Mouse (Mus musculus) forebrain, embryonic 16.5 days (tissue): ENCODE measurements around the gene Wfdc6b. TPM values are rescaled to one million over a fixed set of nuclear protein-coding genes. Genes with fewer than 3 reads are reported as not detected.
"Not testable (repeated sequence)": the region's sequence is repeated elsewhere in the genome, so short reads cannot be mapped to it uniquely, and the experiment has no call there.

ENCODE experiments used
- ATAC-seq: fragments of 200-750 bp; cut with Nextera tagmentation; 2 replicates; pipeline ENCODE4 v1.8.0; 2017; ENCODE audit warnings: mild to moderate bottlenecking, moderate library complexity
- H3K27ac ChIP-seq: fragments of 300-500 bp; sonication (generic); 2 replicates; pipeline ENCODE4 v1.5.1; 2014; ENCODE audit warnings: low read length, control low read depth
- H3K27me3 ChIP-seq: fragments of 300-500 bp; sonication (generic); replicated peaks from 2 replicates; pipeline ENCODE4 v1.6.1; 2014; ENCODE audit warnings: low read length; ENCODE audit not compliant: control insufficient read depth, insufficient read depth
- H3K36me3 ChIP-seq: fragments of 300-500 bp; sonication (generic); 2 replicates; pipeline ENCODE4 v1.6.1; 2014; ENCODE audit not compliant: control insufficient read depth, insufficient read depth
- H3K4me1 ChIP-seq: fragments of 300-500 bp; sonication (generic); replicated peaks from 2 replicates; pipeline ENCODE4 v1.6.1; 2014; ENCODE audit warnings: low read length; ENCODE audit not compliant: control insufficient read depth, insufficient read depth
- H3K4me2 ChIP-seq: fragments of 300-500 bp; sonication (generic); 2 replicates; pipeline ENCODE4 v1.6.1; 2014; ENCODE audit warnings: mild to moderate bottlenecking, low read length, control low read depth
- H3K4me3 ChIP-seq: fragments of 300-500 bp; sonication (generic); replicated peaks from 2 replicates; pipeline ENCODE4 v1.5.1; 2014; ENCODE audit warnings: mild to moderate bottlenecking, low read length, control low read depth
- H3K9ac ChIP-seq: fragments of 300-500 bp; sonication (generic); replicated peaks from 2 replicates; pipeline ENCODE4 v1.6.1; 2014; ENCODE audit warnings: low read depth, low read length, control low read depth
- H3K9me3 ChIP-seq: fragments of 300-500 bp; sonication (generic); 2 replicates; pipeline ENCODE4 v1.6.1; 2016; ENCODE audit warnings: low read length; ENCODE audit not compliant: control insufficient read depth
- WGBS: fragments of 180-500 bp; shearing (Covaris S2); extraction: QIAGEN DNeasy Blood & Tissue Kit; methylation state at CpG from one replicate; pipeline ENCODE4 v1.1.7; 2014; 5-methylcytosine and 5-hydroxymethylcytosine counted together
- polyA plus RNA-seq: library from polyadenylated mRNA; unstranded; fragments of >200 nt; fragmentation: Nextera tagmentation; extraction: Ambion mirVana; gene quantifications from 2 replicates; pipeline ENCODE4 v1.2.1, GENCODE M21; 2015

The Wfdc6b gene
- not detected in 2 replicates for polyA plus RNA-seq

GRCm38 (mm10) chr2:164613471-164613870, at the start of gene Wfdc6b, which contains the start of gene Wfdc8:
TSS of gene Wfdc6b (plus strand) at chr2:164613522.
TSS of gene Wfdc8 (minus strand) at chr2:164613626.
- H3K36me3 ChIP-seq, ATAC-seq, H3K9ac ChIP-seq, H3K4me1 ChIP-seq, H3K27ac ChIP-seq, H3K4me2 ChIP-seq, H3K9me3 ChIP-seq, H3K4me3 ChIP-seq, H3K27me3 ChIP-seq: not testable (repeated sequence)
- 50% methylated on average over 8 of the region's 8 CpGs for WGBS

GRCm38 (mm10) chr2:164564346-164564745, 49.0 kb upstream of the Wfdc6b start:
- Histone ChIP-seq H3K27me3 (0 out of 2 replicates have a peak, but pooled peaks cover 4% of the 10 kb centered on the region), H3K9me3 (no peaks in the 10 kb centered on the region), H3K4me3 (no peak overlapping the region), H3K4me2 (no peak overlapping the region), H3K27ac (no peak overlapping the region), H3K4me1 (peaks cover 13% of the 10 kb centered on the region), H3K9ac (no peak overlapping the region), H3K36me3 (no peaks in the 10 kb centered on the region)
- ATAC-seq: no peak
- WGBS: 59% methylated on average over 5 of the region's 5 CpGs

- Histone ChIP-seq H3K9ac (no peak overlapping the region), H3K4me2 (no peak overlapping the region), H3K27me3 (0 out of 2 replicates have a peak, but pooled peaks cover 4% of the 10 kb centered on the region), H3K36me3 (no peaks in the 10 kb centered on the region), H3K27ac (no peak overlapping the region), H3K4me3 (no peak overlapping the region), H3K9me3 (no peaks in the 10 kb centered on the region), H3K4me1 (peaks cover 13% of the 10 kb centered on the region)
- no peak for ATAC-seq
- WGBS: 92% methylated on average over 2 of the region's 2 CpGs
Observed at GRCm38 (mm10) chr2:164566997-164567396, 46.3 kb upstream of the Wfdc6b start.

GRCm38 (mm10) chr2:164567460-164567859, 45.9 kb upstream of the Wfdc6b start:
- Histone ChIP-seq H3K9me3 (no peaks in the 10 kb centered on the region), H3K4me3 (no peak overlapping the region), H3K36me3 (no peaks in the 10 kb centered on the region), H3K9ac (no peak overlapping the region), H3K27ac (no peak overlapping the region), H3K4me1 (peaks cover 12% of the 10 kb centered on the region), H3K4me2 (no peak overlapping the region), H3K27me3 (0 out of 2 replicates have a peak, but pooled peaks cover 2% of the 10 kb centered on the region)
- no peak for ATAC-seq
- WGBS: 97% methylated on average over 5 of the region's 5 CpGs

- H3K27ac ChIP-seq, H3K4me3 ChIP-seq, H3K27me3 ChIP-seq, H3K4me1 ChIP-seq, H3K4me2 ChIP-seq, ATAC-seq, H3K9me3 ChIP-seq, H3K9ac ChIP-seq, H3K36me3 ChIP-seq: not testable (repeated sequence)
- WGBS: 84% methylated on average over 6 of the region's 6 CpGs
Observed at GRCm38 (mm10) chr2:164573359-164573758, 40.0 kb upstream of the Wfdc6b start, which contains the start of gene Spint3. TSS of gene Spint3 (minus strand) at chr2:164573459.

GRCm38 (mm10) chr2:164585025-164585725, 28.1 kb upstream of the Wfdc6b start, which contains the start of gene Wfdc6a:
TSS of gene Wfdc6a (minus strand) at chr2:164585447.
- H3K36me3 ChIP-seq, H3K9ac ChIP-seq, H3K27ac ChIP-seq, H3K4me2 ChIP-seq, H3K27me3 ChIP-seq, ATAC-seq, H3K4me3 ChIP-seq, H3K9me3 ChIP-seq, H3K4me1 ChIP-seq: not testable (repeated sequence)
- WGBS: 45% methylated on average over 13 of the region's 13 CpGs

GRCm38 (mm10) chr2:164592014-164592413, 21.3 kb upstream of the Wfdc6b start:
- no peaks in the 10 kb centered on the region for H3K36me3 ChIP-seq
- WGBS: 9% methylated on average over 4 of the region's 4 CpGs
- ATAC-seq: 0 out of 2 replicates have a peak, but pooled peaks have one; percentile 38
- H3K9ac ChIP-seq: no peak overlapping the region
- H3K4me1 ChIP-seq: no peaks in the 10 kb centered on the region
- H3K4me2 ChIP-seq: no peak overlapping the region
- no peaks in the 10 kb centered on the region for H3K9me3 ChIP-seq
- H3K27me3 ChIP-seq: no peaks in the 10 kb centered on the region
- H3K27ac ChIP-seq: no peak overlapping the region
- H3K4me3 ChIP-seq: no peak overlapping the region

- H3K9me3 ChIP-seq: no peaks in the 10 kb centered on the region
- H3K4me3 ChIP-seq: no peak within 1 kb of the TSS
- H3K4me1 ChIP-seq: no peaks in the 10 kb centered on the region
- H3K4me2 ChIP-seq: no peak within 1 kb of the TSS
- no peaks in the 10 kb centered on the region for H3K27me3 ChIP-seq
- no peak within 1 kb of the TSS for H3K27ac ChIP-seq
- no peak within 1 kb of the TSS for H3K9ac ChIP-seq
- H3K36me3 ChIP-seq: no peaks in the 10 kb centered on the region
- WGBS: 80% methylated on average over 4 of the region's 4 CpGs
- no peak for ATAC-seq
Observed at GRCm38 (mm10) chr2:164593494-164593893, 19.8 kb upstream of the Wfdc6b start, which contains the start of gene Eppin. TSS of gene Eppin (minus strand) at chr2:164593594.

- H3K9ac ChIP-seq: no peak overlapping the region
- no peaks in the 10 kb centered on the region for H3K4me1 ChIP-seq
- H3K4me2 ChIP-seq: no peak overlapping the region
- no peaks in the 10 kb centered on the region for H3K9me3 ChIP-seq
- H3K4me3 ChIP-seq: no peak overlapping the region
- H3K36me3 ChIP-seq: no peaks in the 10 kb centered on the region
- no peaks in the 10 kb centered on the region for H3K27me3 ChIP-seq
- H3K27ac ChIP-seq: no peak overlapping the region
- 70% methylated on average over 3 of the region's 3 CpGs for WGBS
- no peak for ATAC-seq
Observed at GRCm38 (mm10) chr2:164600179-164600578, 13.1 kb upstream of the Wfdc6b start.
